ENCODE assay signal across 11 mouse cellular contexts in genomic region chrX:56649549-56650354, GRCm38 (mm10). TPM values are rescaled to one million over a fixed set of nuclear protein-coding genes. Genes with fewer than 3 reads are reported as not detected.
A peak's percentile ranks its signal among the peaks of the same experiment; 100 is the strongest.
DNase-seq lines count a peak whose midpoint lies in the region; ATAC-seq and TF ChIP-seq lines count a peak whose summit lies in the region.
"Had no signal": no experiment of that assay in that cellular context is flagged by ENCODE, and none has a peak within 500 bp of the region (broad histone marks: within the 10 kb centered on the region; RNA-seq: fewer than 3 reads in every experiment).

No protein-coding gene starts in this region.

- peaks cover 3% of the 10 kb centered on the region; the same call in 1 of the 2 replicates for H3K4me1 ChIP-seq in lung, adult 2 months (ENCODE audit: control insufficient read depth, insufficient read depth, low read length)
- H3K4me1 ChIP-seq in forebrain, postnatal 0 days (ENCODE audit: insufficient read depth), result no peaks in the 10 kb centered on the region
- H3K4me1 ChIP-seq: kidney, embryonic 15.5 days had no signal

- ATAC-seq in forebrain, postnatal 0 days, result no peak

- H3K9ac ChIP-seq in forebrain, postnatal 0 days, result no peak overlapping the region
- H3K9ac ChIP-seq: kidney, embryonic 15.5 days; lung, embryonic 15.5 days had no signal

- no peaks in the 10 kb centered on the region for H3K36me3 ChIP-seq in forebrain, postnatal 0 days (ENCODE audit: insufficient read depth)
- H3K36me3 ChIP-seq: kidney, embryonic 15.5 days; lung, embryonic 15.5 days had no signal

- no peaks in the 10 kb centered on the region for H3K27me3 ChIP-seq in forebrain, postnatal 0 days (ENCODE audit: insufficient read depth, low read length)
- H3K27me3 ChIP-seq: kidney, embryonic 15.5 days; lung, embryonic 15.5 days had no signal

- no peak for TF ChIP-seq POLR2A in lung, adult 2 months (IDR thresholded peaks at IDR 0.05; ENCODE audit: borderline replicate concordance, extremely low read depth, low read depth, low read length)

- no peak overlapping the region for H3K4me3 ChIP-seq in gastrocnemius, adult 2 months
- H3K4me3 ChIP-seq in lung, adult 2 months (replicated peaks; ENCODE audit: extremely low read depth, low read depth, low read length), result no peak overlapping the region
- H3K4me3 ChIP-seq in forebrain, postnatal 0 days (ENCODE audit: low read depth, low read length), result no peak overlapping the region
- H3K4me3 ChIP-seq: kidney, embryonic 15.5 days; lung, embryonic 15.5 days had no signal

- H3K27ac ChIP-seq in gastrocnemius, adult 2 months, result no peak overlapping the region; the same call in 1 of the 2 replicates
- no peak overlapping the region for H3K27ac ChIP-seq in forebrain, postnatal 0 days (ENCODE audit: low read depth, low read length)
- H3K27ac ChIP-seq: kidney, embryonic 15.5 days; lung, embryonic 15.5 days had no signal

- H3K9me3 ChIP-seq in forebrain, postnatal 0 days (ENCODE audit: low read length), result no peaks in the 10 kb centered on the region
- H3K9me3 ChIP-seq: G1E; kidney, embryonic 15.5 days; lung, embryonic 15.5 days had no signal

- WGBS in lung, adult 2 months, result 63% methylated on average over 7 of the region's 7 CpGs
- whole genome bisulfite sequencing in forebrain, postnatal 0 days, result 38% methylated on average over 7 of the region's 7 CpGs

- intact Hi-C loops in gastrocnemius, adult 2 months (cut with DNase I), result loop anchor here (1.0 to 2.0 kb wide), 3 partner anchors 102 to 189 kb away; no protein-coding TSS in a partner anchor
- intact Hi-C loops in gastrocnemius, postnatal 36 days (cut with DNase I), result loop anchor here (2.0 to 5.0 kb wide), 3 partner anchors 103 to 188 kb away; no protein-coding TSS in a partner anchor

- TF ChIP-seq CTCF in gastrocnemius, adult 2 months (IDR thresholded peaks at IDR 0.05), result peak; percentile 67
- no peak for TF ChIP-seq CTCF in lung, adult 2 months (IDR thresholded peaks at IDR 0.05; ENCODE audit: insufficient read depth, low read length)
- peak; percentile 73 for TF ChIP-seq CTCF in forebrain, postnatal 0 days (IDR thresholded peaks at IDR 0.05; ENCODE audit: low read depth)

- H3K4me2 ChIP-seq in forebrain, postnatal 0 days (ENCODE audit: low read depth), result no peak overlapping the region
- H3K4me2 ChIP-seq: kidney, embryonic 15.5 days; lung, embryonic 15.5 days had no signal

- no peak for DNase-seq in gastrocnemius, adult 2 months
- DNase-seq in gastrocnemius, postnatal 36 days, result no peak
- DNase-seq in lung, postnatal 25 days (ENCODE audit: low spot score), result peak; percentile 22
- DNase-seq in lung, adult 2 months, result no peak
- DNase-seq in forebrain, postnatal 0 days, result peak; percentile 35
- no peak for DNase-seq in spleen, adult 12 weeks (ENCODE audit: low spot score)
- DNase-seq in testis, postnatal 10 days (ENCODE audit: low spot score), result no peak
- no peak for DNase-seq in kidney, adult 11 months

RNA-seq across cellular contexts. Expression of gene Slc9a6, which starts 40.2 kb away (rescaled TPM):
- total RNA-seq in gastrocnemius, adult 2 months (2021), result 10 to 100 TPM; 24.9 to 31.3 TPM
- 10 to 100 TPM; 21.2 to 26.6 TPM for total RNA-seq in gastrocnemius, postnatal 36 days (2021)
- 29.7 and 29.9 TPM in 2 replicates for polyA plus RNA-seq in lung, adult 2 months (2012; rRNA removed)
- total RNA-seq in forebrain, postnatal 0 days (2014; rRNA removed), result 76.4 and 98.7 TPM in 2 replicates
- 35.1 and 52.5 TPM in 2 replicates for polyA plus RNA-seq in forebrain, postnatal 0 days (2015; fragmentation: Nextera tagmentation; extraction: Ambion mirVana)

RNA-seq across cellular contexts. Expression of gene Mmgt1, which starts 51.9 kb away (rescaled TPM):
- 10 to 100 TPM; 25.0 to 27.2 TPM for total RNA-seq in gastrocnemius, adult 2 months (2021)
- total RNA-seq in gastrocnemius, postnatal 36 days (2021), result 10 to 100 TPM; 22.9 to 24.5 TPM
- 5.0 and 8.3 TPM in 2 replicates for polyA plus RNA-seq in lung, adult 2 months (2012; rRNA removed)
- total RNA-seq in forebrain, postnatal 0 days (2014; rRNA removed), result 59.4 and 71.8 TPM in 2 replicates
- polyA plus RNA-seq in forebrain, postnatal 0 days (2015; fragmentation: Nextera tagmentation; extraction: Ambion mirVana), result 31.5 and 36.3 TPM in 2 replicates

Comparison
In these comparisons a context has a peak if more than half of its experiments do, and no peak if none do; other contexts are left out.
1. DNase-seq: peak in lung, postnatal 25 days (single experiment) and forebrain, postnatal 0 days (single experiment); none in gastrocnemius, adult 2 months (single experiment), gastrocnemius, postnatal 36 days (0 of 2), lung, adult 2 months (single experiment), spleen, adult 12 weeks (single experiment), testis, postnatal 10 days (single experiment) and kidney, adult 11 months (single experiment).